Mouse (Mus musculus): Measurements from ENCODE around the gene Gigyf1.

The Gigyf1 gene

DNA sequence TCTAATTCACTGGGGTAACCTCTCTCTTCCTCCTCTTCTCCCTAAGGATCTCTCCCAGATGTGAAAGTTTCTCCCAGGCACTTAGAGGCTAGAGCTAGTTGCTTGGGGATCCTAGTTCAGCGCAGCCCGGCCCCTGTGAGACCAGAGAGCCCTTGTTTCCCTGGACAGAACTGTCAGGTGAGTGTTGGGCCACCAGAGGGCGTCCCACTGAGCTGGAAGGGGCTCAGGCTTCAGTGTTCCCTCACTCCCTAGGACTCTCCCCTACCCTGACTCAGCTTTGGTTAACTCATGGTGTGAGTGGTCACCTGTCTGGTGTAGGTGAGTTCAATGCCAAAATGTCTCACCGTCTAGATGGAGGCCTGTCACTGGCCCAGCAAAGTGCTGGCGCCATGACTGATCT lies at the start of gene Gigyf1:
Gene Gigyf1, plus strand, starts transcription at position 113 of the 400 bp plus-strand sequence.
- TF ChIP-seq GATA4 (IDR thresholded peaks at IDR 0.05; ENCODE audit: insufficient replicate concordance, low read length), result no peak

DNA sequence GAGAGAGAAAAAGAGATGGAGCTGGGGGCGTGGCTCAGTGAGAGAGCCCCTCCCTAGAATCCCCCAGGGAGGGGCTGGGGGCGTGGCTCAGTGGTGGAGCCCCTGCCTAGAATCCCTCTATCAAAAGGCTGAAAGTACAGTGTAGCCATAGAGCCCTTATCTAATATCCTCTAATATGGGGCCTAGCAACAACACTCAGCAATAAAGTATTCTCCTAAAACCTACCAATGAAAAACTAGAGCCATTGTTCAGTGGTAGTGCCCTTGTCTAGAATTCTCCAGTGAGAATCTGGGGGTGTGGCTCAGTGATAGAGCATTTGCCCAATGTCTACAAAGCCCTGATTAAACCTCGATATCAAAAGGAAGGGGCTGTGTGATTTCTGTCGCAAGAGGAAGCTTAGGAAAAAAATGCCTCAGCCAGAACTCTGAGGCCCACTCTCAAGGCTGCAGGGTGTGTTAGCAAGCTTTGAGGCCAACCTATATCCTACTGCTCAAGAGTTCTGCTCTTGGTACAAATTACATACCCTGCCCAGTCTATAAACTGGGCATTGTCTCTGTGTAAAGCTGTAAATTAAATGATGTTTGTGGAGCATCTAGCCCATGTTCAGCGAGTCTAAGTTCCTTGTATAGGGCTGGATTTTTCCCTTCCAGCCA lies 46.0 kb upstream of the Gigyf1 start:
- TF ChIP-seq GATA4 (IDR thresholded peaks at IDR 0.05; ENCODE audit: insufficient replicate concordance, low read length), result no peak

DNA sequence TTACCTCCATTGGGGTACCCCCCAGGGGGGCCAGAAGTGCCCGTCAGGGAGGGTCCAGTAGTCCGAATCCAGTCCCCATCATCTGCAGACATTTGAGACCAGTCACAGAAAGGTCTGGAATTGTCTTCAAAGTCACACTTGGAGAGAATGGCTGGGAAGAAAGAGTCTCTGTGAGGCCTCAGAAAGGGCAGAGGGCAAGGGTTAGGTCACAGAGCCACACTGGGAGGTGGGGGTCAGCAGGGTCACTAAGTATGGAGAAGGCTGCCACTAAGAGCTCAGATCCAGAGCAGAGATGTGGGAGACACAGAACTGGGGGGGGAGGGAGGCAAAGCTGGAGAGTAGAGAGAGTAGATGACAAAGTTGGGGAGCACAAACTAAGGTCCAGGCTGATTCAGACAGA lies 44.0 kb upstream of the Gigyf1 start:
- TF ChIP-seq GATA4 (IDR thresholded peaks at IDR 0.05; ENCODE audit: insufficient replicate concordance, low read length), result no peak

DNA sequence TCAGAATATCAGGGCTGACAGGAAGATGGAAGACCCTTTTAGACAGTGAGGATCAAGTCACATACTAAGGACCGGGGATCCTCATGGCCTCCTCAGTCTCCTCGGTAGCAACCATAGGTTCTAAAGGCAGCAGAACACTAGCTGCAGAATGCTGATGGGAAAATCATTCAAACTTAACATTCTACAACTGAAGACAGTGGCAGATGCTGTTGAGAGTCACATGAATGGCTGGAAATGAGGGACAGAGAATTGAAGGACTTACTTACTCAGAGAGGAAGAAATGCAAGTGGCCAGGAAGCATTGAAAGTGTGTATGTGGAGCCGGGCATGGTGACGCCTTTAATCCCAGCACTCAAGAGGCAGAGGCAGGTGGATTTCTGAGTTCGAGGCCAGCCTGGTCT lies 41.4 kb upstream of the Gigyf1 start, which contains the start of gene Zan:
Gene Zan, minus strand, starts transcription at position 101 of the 400 bp plus-strand sequence.
- no peak for TF ChIP-seq GATA4 (IDR thresholded peaks at IDR 0.05; ENCODE audit: insufficient replicate concordance, low read length)

DNA sequence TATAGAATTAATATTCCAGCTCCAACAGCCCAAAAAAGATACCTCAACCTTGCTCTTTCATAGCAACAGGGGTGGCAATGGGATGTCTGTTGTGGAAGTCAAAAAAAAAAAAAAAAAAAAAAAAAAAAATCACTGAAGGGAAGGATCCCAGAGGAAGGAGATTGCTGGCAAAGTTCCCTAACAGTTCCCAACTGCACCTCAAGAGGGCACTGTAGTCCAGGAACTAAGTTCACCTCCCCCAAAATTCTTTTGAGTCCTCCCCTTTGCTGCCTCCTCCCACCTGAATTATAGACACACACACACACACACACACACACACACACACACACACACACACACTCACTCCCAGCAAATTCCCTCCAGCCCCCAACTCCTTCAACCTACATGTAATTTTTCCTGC lies 37.2 kb upstream of the Gigyf1 start:
- no peak for TF ChIP-seq GATA4 (IDR thresholded peaks at IDR 0.05; ENCODE audit: insufficient replicate concordance, low read length)

DNA sequence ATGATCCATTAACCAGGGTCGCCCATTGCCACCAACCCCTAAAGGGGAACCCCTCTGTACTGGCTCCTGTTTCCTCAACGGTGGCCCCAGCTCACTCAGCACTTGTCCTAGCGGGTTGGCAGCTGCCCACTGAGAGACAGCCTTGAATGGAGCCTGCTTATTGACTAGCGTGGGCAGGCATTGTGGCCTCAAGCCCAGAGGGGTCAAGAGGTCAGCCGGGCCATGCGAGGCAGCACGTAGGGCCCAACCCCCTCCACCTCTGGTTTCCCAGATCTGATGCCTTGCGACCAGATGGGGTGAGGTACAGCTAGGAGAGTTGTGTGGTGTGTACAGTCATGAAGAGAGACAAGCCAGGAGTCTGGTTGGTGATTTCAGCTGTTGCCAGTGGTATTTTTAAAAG lies 36.5 kb upstream of the Gigyf1 start:
- TF ChIP-seq GATA4 (IDR thresholded peaks at IDR 0.05; ENCODE audit: insufficient replicate concordance, low read length), result no peak

DNA sequence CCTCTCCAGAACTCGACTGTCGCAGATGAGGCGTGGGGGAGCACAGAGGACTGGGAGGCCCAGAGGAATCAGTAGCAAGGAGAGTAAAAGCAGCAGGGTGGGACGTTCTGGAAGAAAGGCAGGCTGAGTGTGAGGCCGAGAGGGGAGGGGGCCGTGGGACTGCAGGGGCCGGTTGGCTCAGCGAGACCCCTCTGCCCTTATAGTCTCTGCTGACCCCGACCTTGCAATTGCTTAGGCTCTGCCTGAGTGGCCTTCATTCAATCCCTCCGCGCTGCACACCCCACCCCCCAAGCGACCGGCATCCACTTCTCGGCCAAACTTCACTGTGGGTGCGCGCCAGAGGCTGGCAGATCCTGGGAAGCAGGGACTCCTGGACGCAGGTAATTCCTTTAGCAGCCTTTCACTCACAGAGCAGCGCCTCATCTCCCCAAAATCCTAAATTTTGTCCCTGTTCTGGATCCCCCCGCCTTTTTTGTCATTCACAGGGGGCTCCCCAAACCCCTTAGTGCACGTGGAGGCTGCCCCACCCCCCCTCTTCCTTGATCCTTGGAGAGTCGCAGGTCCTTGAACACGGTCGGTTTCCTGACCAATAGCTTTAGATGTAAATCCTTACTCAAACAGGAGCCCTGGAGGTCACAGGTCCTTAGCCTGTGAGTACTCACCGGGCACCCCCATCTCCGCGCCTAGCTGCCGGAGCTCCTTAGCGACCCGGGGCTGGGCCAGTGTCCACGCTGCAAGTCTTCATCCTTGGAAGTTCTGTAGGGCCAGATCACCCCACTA lies 33.1 kb upstream of the Gigyf1 start:
- no peak for TF ChIP-seq GATA4 (IDR thresholded peaks at IDR 0.05; ENCODE audit: insufficient replicate concordance, low read length)

DNA sequence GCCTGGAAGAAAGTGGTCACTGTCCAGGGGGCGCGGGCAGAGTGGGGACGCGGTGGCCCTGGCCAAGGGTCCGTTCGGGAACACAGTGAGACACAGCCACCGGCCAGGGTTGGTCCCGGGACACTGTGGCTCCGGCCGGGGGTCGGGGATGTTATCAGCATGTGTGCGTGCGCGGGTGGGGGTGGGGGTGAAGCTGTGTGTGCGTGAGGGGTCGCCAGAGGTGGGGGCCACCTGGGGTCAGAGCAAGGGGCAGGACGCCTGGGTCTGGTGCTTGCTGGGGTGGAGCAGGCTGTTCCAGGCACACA lies 32.5 kb upstream of the Gigyf1 start:
- TF ChIP-seq GATA4 (IDR thresholded peaks at IDR 0.05; ENCODE audit: insufficient replicate concordance, low read length), result no peak

DNA sequence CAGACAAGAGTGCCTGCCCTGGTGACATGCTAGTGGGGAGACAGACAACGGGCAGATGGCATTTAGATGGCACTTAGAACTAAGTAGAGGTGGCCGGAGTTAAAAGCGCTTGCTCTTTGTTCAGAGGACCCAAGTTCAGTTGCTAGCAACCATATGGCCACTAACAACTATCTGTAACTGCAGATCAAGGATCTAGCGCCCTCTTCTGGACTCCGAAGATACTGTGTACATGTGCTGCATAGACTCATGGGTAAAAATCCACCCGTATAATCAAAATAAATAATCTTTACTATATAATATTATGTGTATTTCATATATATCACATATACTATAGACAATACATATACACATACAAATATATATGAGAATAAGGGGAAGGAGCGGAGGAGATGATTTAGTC lies 30.7 kb upstream of the Gigyf1 start:
- TF ChIP-seq GATA4 (IDR thresholded peaks at IDR 0.05; ENCODE audit: insufficient replicate concordance, low read length), result no peak

DNA sequence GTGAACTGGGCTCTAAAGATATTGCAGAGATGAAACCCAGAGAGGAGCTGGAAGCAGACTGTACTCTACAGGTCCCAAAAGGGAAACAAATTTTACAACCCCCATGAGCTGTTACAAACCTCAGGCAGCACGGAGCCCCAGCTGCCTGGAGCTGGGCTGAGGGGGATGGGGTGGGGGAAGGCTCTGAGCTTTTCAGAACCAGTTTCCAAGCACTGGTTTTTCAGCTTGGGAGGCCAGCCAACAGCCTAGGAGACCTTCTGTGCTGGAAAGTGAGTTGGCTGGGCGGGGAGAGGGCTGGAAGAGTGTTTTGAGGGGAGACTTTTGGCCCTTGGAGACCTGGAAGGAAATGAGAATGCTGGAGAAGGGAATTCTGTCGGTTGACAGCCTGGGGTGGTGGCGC lies 26.8 kb upstream of the Gigyf1 start:
- TF ChIP-seq GATA4 (IDR thresholded peaks at IDR 0.05; ENCODE audit: insufficient replicate concordance, low read length), result no peak

DNA sequence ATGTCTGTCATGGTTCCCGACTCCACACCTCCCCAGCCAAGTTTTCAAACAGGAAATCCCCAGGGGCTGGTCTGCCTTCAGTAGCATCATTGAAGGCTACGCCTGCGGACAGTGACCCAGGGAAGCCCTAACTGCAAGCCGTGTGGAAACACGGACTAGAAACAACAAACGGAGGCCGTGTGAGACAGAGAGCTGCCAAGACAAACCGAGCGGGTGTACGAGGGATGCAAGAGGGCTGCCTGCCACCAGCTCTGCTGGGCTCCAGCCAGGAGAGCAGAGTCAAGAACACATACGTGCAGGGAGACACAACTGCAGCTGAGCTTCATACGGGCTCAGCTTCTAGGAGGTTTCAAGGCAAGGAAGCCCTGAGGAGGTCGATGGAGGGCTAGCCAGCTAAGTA lies 24.5 kb upstream of the Gigyf1 start:
- TF ChIP-seq GATA4 (IDR thresholded peaks at IDR 0.05; ENCODE audit: insufficient replicate concordance, low read length), result no peak

DNA sequence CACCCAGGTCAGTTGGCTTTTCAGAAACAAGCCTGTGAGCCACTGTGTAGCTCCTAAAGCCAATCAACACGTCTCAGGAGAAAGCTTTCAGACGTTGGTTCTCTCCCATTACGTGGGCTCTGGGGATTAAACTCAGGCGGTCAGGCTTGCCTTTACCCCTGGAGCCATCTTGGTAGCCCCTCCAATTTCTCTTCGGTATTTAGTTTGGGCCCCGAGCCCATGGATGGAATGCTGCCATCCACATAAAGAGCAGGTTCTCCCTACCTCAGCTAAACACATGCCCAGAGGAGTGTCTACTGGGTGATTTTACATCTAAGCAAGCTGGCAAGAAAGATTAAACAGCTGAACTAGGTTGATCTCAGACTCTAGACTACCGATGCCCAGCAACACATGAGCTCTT lies 18.2 kb upstream of the Gigyf1 start:
- no peak for TF ChIP-seq GATA4 (IDR thresholded peaks at IDR 0.05; ENCODE audit: insufficient replicate concordance, low read length)

DNA sequence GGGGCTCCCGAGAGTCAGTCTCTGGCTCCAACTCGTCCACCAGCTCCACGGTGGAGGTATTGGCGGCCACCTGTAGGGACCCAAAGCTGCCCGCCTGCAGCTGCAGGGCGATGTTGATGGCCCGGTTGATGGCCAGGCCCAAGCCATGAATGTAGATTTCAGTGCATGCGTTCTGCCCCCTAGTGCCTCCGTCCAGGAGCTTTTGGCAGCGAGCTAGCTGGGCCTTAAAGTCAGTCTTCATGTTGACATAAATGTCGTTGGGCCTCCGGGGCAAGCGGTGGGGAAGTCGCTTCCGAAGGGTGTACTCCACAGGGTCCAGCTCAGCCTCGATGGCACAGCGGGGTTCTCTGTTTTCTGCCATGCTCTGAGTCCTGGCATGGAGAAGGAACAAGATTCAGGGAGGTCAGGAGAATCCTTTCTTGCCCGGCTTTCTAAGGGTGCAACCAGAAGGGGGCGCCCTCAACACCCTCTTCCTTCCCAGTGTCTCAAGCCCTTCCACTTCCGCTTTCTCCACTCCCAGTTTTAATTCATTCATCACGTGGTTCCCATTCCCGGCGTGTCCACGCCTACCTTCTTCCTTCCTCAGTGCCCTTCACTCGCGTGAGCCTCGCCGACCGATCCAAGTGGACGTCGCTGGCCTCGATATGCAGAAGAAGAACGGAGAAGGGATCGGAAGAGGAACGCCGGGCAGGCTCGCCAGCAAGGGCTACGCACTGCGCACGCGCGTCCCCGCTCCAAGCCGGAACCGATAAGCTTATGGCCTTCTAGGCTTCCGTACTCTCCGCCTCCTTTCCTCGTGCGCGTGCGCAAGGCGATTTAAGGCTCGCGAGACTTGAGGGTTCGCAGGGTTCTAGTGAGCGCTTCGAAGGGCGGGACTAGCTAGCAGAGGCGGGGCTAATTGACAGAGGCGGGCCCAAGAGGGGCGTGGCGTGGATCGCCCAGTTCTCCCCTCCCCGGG lies 16.4 kb upstream of the Gigyf1 start, which contains the start of gene Pop7:
Gene Pop7, minus strand, starts transcription at position 810 of the 958 bp plus-strand sequence.
- TF ChIP-seq GATA4 (IDR thresholded peaks at IDR 0.05; ENCODE audit: insufficient replicate concordance, low read length), result peak; percentile 98; the same call in 1 of the 2 replicates

DNA sequence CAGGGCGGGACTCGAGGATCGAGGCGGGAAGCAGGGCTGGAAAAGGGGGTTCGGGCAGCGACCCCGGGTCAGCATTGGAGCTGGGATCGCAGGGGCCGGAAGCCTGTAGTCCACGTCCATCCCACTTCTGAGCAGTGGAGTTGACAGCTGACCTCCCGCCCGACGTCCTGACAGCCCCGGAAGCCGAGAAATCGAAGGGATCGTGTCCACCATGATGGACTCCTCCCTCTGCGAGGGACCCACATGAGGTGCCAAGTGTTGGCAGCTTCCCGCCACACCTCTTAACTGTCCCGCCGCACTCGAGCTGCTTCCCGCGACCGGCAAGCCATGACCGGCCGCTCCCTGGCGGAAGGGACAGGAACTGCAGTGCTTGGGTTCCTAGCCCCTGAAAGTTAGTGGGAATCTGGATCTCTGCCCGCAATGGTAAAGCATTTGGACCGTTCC lies 15.7 kb upstream of the Gigyf1 start:
- no peak for TF ChIP-seq GATA4 (IDR thresholded peaks at IDR 0.05; ENCODE audit: insufficient replicate concordance, low read length)

DNA sequence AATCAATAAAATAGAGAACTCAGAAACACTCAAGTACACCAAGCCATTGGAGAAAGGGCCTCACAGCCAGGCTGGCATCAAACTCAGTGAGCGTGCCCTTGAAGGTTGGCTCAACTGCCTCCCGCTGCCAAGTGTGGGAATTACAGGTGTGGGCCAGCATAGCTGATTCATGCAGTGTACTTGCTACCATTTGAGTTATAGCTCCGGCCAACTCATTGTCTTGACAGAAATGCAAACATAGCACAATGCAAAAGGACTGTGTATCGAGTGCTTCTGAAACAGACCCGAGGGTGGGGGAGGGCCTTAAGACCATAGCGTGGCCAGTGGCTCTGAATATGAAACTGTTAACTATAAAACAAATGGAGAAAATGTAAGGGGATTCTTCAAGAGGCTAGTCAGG lies 14.3 kb upstream of the Gigyf1 start:
- TF ChIP-seq GATA4 (IDR thresholded peaks at IDR 0.05; ENCODE audit: insufficient replicate concordance, low read length), result no peak
